Mouse (Mus musculus) MEL (cell line): ENCODE measurements around the gene Fuk.

Source experiments
- CHD1 ChIP-seq: IDR thresholded peaks from 2 replicates; pipeline ENCODE4 v1.6.1; 2012; ENCODE audit warnings: low read depth, mild to moderate bottlenecking, inconsistent platforms, low read length, improper control_type of control experiment
- CHD2 ChIP-seq: IDR thresholded peaks from 2 replicates; pipeline ENCODE4 v1.6.1; 2011; ENCODE audit warnings: low read length, improper control_type of control experiment
- CTCF ChIP-seq, 3 experiments: IDR thresholded peaks in 2 of 3; conservative IDR thresholded peaks in 1 of 3; 2 replicates each; pipeline ENCODE4 v1.5.1; 2011 to 2012; ENCODE audit warnings: low read length in 3 of 3, low read depth in 2 of 3, mild to moderate bottlenecking in 2 of 3, improper control_type of control experiment in 1 of 3, inconsistent platforms in 1 of 3, mixed read lengths in 1 of 3, moderate library complexity in 1 of 3; ENCODE audit not compliant: control insufficient read depth in 1 of 3, insufficient read depth in 1 of 3, poor library complexity in 1 of 3, severe bottlenecking in 1 of 3
- ELF1 ChIP-seq: IDR thresholded peaks from 2 replicates; pipeline ENCODE4 v1.6.1; 2014; ENCODE audit warnings: low read depth, mild to moderate bottlenecking, inconsistent platforms, low read length, improper control_type of control experiment, moderate library complexity
- EP300 ChIP-seq, 2 experiments: IDR thresholded peaks; 2 replicates each; pipeline ENCODE4 v1.6.1; 2011; ENCODE audit warnings: improper control_type of control experiment in 2 of 2, low read length in 2 of 2, low read depth in 1 of 2, mild to moderate bottlenecking in 1 of 2
- MAFK ChIP-seq: IDR thresholded peaks from 2 replicates; pipeline ENCODE4 v1.6.1; 2011; ENCODE audit warnings: low read depth, mild to moderate bottlenecking, low read length, improper control_type of control experiment, borderline replicate concordance
- MYC ChIP-seq: IDR thresholded peaks from 2 replicates; pipeline ENCODE4 v1.6.1; 2011; ENCODE audit warnings: low read depth, mild to moderate bottlenecking, low read length, improper control_type of control experiment, moderate library complexity
- POLR2A ChIP-seq, 2 experiments: IDR thresholded peaks; 2 replicates each; pipeline ENCODE4 v1.6.1; 2011 to 2012; ENCODE audit warnings: low read length in 2 of 2, mild to moderate bottlenecking in 2 of 2, control low read depth in 1 of 2, improper control_type of control experiment in 1 of 2, low read depth in 1 of 2, moderate library complexity in 1 of 2; ENCODE audit not compliant: control insufficient read depth in 1 of 2, insufficient read depth in 1 of 2, poor library complexity in 1 of 2
- UBTF ChIP-seq: IDR thresholded peaks from 2 replicates; pipeline ENCODE4 v1.6.1; 2012; ENCODE audit warnings: low read depth, mild to moderate bottlenecking, inconsistent platforms, low read length, improper control_type of control experiment, moderate library complexity, borderline replicate concordance; ENCODE audit not compliant: insufficient read depth
- USF2 ChIP-seq, 2 experiments: IDR thresholded peaks; 2 replicates each; pipeline ENCODE4 v1.6.1; 2011 to 2012; ENCODE audit warnings: improper control_type of control experiment in 2 of 2, low read length in 2 of 2, borderline replicate concordance in 1 of 2, inconsistent platforms in 1 of 2, low read depth in 1 of 2, mild to moderate bottlenecking in 1 of 2; ENCODE audit not compliant: insufficient read depth in 1 of 2
- ZC3H11A ChIP-seq: IDR thresholded peaks from 2 replicates; pipeline ENCODE4 v1.6.1; 2012; ENCODE audit warnings: low read depth, mild to moderate bottlenecking, inconsistent platforms, low read length, improper control_type of control experiment

DNA sequence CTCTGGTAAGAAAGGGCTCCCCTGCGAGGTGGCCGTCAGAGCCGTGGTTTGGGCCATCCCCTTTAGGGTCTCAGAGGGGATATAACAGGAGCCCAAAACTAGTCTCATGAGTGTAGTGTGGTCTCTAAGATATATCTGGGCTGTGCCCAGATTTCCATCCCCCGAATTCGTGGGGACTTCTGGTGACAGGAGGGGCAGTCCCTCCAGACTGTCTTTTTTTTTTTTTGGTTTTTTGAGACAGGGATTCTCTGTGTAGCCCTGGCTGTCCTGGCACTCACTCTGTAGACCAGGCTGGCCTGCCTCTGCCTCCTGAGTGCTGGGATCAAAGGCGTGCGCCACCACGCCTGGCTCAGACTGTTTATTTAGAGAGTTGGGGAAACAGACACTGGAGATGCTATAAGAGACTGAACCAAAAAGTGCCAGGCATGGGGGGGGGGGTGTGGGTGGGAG is 23.4 kb upstream of the Fuk start:
- TF ChIP-seq MYC (no peak), CTCF (IDR thresholded peaks at IDR 0.05 in 2 of 3, conservative IDR thresholded peaks at IDR 0.05 in 1 of 3; ENCODE audit: control insufficient read depth in 1 of 3, insufficient read depth in 1 of 3, low read depth in 2 of 3, low read length in 3 of 3, poor library complexity in 1 of 3, severe bottlenecking in 1 of 3) (no peak), EP300 (IDR thresholded peaks at IDR 0.05; ENCODE audit: low read depth in 1 of 2, low read length in 2 of 2) (no peak), POLR2A (IDR thresholded peaks at IDR 0.05; ENCODE audit: control insufficient read depth in 1 of 2, insufficient read depth in 1 of 2, low read depth in 1 of 2, low read length in 2 of 2, poor library complexity in 1 of 2) (no peak), ZC3H11A (no peak), USF2 (IDR thresholded peaks at IDR 0.05; ENCODE audit: borderline replicate concordance in 1 of 2, insufficient read depth in 1 of 2, low read depth in 1 of 2, low read length in 2 of 2) (no peak), CHD1 (no peak), CHD2 (no peak), UBTF (no peak), ELF1 (no peak), MAFK (no peak)
